Mouse (Mus musculus): ENCODE measurements around the gene Marveld2. TPM values are rescaled to one million over a fixed set of nuclear protein-coding genes. Genes with fewer than 3 reads are reported as not detected.

Marveld2 gene
- total RNA-seq, 2 experiments from 2014 or later = 0.28 to 0.84 TPM

DNA sequence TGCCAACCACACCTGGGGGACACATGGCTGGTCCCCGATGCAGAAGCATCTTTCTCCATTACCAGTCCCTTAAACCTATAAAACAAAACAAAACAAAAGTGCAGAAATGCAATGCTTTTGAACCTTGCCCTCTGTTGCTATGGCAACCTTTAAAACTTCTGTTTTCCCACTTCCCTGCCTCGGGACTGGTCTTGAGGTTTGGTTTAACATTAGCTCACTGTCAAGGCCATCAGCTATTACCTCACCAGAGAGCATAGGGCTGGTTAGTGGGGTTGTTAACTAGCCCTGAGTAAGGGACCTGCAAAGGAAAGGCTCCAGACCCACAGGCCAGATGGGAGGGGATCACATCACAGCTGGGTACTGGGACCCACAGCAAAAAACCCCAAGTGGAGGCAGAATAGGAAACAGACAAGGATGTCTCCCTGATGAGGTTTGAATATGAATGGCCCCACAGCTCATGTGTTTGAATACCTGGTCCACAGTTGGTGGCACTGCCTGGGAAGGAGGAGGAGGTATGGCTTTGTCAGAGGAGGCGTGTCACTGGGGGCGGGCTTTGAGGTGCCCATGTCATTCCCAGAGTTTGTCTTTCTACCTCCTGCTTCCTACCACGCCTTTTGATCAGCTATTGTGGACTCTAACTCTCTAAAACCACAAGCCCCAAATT lies 14.4 kb downstream of the Marveld2 start:
- intact Hi-C loops (cut with DNase I) = no loop called here
- DNase-seq = no peak

DNA sequence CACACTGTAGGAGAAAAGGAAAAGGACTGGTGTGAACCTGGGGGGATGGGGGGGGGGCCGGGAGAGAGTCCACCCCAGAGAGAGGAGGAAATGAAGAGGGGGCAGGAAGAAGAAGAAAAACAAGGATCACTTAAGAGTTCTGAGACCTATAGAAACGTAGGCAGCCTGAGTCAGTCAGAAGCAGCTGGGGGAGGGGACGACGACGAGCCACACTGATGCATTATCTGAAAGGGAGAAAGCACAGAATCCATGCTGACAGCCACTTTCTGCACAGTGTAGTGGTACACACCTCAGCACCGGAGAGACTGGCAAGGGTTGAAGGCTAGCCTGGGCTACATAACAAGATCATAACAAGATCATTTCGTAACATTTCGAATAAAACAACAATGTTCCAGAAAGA lies 15.7 kb downstream of the Marveld2 start:
- peak in 1 of 2 experiments; percentile 9 for DNase-seq
- intact Hi-C loops (cut with DNase I) = no loop called here

DNA sequence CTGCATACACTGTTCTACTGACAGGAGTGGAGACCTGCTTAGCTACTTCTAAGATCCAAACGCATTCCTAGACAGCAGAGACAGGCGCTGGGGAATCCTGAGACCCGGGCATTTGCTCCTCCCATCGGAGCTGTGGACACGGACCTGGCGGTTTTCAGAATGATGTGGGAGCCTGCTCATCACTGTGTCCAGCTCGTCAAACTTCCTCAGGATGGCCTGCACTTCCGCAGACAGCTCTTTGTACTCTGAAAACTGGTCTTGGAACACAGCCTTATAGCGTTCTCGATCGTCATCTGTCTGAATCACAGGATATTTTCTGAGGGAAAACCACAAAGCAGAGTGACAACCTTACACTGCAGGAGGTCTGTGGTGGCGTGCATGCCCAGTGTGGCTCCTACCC lies 16.5 kb downstream of the Marveld2 start:
- intact Hi-C loops (cut with DNase I) = no loop called here
- DNase-seq = no peak

DNA sequence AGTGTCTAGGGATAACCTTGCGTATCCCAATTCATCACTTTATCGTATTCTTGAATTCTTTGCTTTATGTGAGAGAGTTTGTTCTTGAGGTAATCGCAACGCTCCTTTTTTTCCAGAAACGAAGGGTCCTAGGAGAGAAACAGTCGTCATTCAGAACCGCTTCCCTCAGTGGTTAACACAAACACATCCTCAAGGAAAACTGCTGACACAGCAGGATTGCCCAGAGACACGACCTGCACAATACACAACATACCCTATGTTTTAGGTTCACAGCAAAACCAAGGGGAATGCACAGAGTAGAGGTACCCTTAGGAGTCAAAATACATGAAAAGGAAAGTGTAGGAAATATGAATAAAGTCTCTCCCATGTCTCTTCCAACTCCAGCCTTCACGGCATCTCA lies 19.5 kb downstream of the Marveld2 start:
- no peak for DNase-seq
- intact Hi-C loops (cut with DNase I) = loop anchor here (5.0 kb wide), 1 partner anchor 105 kb away; the partner anchor contains the start of gene Gtf2h2

GRCm38 (mm10) chr13:100595552-100595885 lies 21.3 kb downstream of the Marveld2 start:
- intact Hi-C loops (cut with DNase I) = loop anchor here (5.0 kb wide), 1 partner anchor 103 kb away; the partner anchor contains the start of gene Gtf2h2

DNA sequence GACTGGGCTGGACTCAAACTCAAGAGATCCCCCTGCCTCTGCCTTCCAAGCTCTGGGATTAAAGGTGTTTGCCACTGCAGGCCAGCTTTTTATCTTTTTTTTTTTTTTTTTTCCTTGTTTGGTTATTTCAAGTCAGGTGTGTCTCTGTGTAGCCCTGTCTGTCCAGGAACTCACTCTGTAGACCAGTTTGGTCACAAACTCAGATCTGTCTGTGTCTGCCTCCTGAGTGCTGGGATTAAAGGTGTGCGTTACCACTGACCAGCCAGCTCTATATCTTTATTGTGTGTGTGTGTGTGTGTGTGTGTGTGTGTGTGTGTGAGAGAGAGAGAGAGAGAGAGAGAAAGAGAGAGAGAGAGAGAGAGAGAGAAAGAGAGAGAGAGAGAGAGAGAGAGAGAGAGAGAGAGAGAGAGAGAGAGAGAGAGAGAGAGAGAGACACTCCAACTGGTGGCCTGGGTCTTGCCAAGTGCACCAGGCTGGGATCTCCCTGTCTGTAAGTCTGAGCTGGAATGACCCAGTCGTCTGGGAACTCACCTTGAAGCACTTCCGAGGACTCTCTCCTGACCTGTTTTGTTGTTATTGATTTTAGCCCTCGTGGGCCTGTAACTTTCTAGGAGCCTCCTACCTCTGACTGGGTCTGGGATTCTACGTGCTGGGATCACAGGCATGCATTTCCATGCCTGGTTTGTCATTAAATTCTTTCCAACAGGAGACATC lies 21.8 kb downstream of the Marveld2 start:
- intact Hi-C loops (cut with DNase I) = loop anchor here (5.0 kb wide), 1 partner anchor 103 kb away; the partner anchor contains the start of gene Gtf2h2
- DNase-seq = no peak

More at GRCm38 (mm10) chr13:100595552-100595885, 21.3 kb downstream of the Marveld2 start:
- DNase-seq = no peak

- intact Hi-C loops (cut with DNase I) = no loop called here
- DNase-seq = peak; percentile 9 to 17
Measured at GRCm38 (mm10) chr13:100594041-100594792, 22.6 kb downstream of the Marveld2 start.

GRCm38 (mm10) chr13:100588646-100589045 lies 28.1 kb downstream of the Marveld2 start:
- DNase-seq = no peak
- intact Hi-C loops (cut with DNase I) = no loop called here

- DNase-seq = no peak
- intact Hi-C loops (cut with DNase I) = no loop called here
Measured at GRCm38 (mm10) chr13:100582144-100582543, 34.6 kb downstream of the Marveld2 start.

DNA sequence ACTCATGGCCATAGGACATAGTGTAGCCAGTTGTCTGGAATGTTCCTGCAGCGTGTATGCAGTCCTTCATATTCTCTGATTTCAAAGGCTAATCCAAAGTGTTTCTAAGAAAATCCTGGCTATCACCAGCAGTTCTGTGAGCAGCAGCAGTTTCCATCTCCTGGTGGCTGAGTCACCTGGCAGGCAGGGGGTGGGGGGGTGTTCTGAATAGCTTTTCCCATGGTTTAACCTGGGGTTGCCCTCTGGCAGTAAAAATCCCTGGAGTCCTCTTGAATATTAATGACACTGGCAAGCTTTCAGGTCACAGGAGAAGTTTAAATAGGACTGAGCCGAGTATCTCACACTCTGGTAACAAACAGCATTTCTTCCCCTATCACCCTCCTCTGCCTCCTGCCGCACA lies 35.1 kb downstream of the Marveld2 start:
- intact Hi-C loops (cut with DNase I) = no loop called here
- no peak for DNase-seq

DNA sequence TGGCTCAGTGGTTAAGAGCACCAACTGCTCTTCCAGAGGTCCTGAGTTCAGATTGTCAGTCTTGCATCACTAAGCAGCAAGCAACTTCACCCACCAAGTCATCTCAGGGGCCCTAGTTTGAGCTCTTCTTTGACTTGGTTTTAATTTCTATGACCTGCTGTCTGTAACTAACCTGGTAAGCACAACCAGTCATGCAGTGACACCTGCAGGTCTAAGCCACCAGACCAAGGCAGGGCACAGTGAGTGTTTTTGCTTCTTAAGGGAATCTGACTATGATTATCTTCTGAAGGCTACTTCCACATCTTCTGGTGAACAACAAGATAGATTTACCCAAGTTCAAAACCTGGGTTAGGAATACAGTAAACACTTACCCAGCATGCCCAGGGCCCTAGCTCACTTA lies 36.8 kb downstream of the Marveld2 start:
- DNase-seq = no peak
- intact Hi-C loops (cut with DNase I) = no loop called here

DNA sequence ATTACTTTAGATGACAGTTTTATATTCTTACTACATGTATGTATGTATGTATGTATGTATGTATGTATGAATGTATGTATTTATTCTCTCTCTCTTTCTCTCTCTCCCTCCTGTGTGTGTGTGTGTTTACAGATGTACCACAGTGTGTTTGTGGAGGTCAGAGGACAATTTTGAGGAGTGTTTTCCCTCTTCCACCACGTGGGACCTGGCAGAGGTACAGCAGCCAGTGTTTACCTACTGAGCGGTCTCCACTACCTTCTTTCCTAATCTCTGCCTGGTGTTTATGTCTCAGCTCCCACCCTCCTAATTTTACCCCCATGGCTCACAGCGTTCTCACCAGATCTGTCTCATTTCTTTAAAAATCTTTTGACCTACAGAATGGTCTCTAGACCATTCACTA lies 37.6 kb downstream of the Marveld2 start:
- DNase-seq = no peak
- intact Hi-C loops (cut with DNase I) = no loop called here

- intact Hi-C loops (cut with DNase I) = no loop called here
- no peak for DNase-seq
Measured at GRCm38 (mm10) chr13:100575950-100576349, 40.8 kb downstream of the Marveld2 start.

DNA sequence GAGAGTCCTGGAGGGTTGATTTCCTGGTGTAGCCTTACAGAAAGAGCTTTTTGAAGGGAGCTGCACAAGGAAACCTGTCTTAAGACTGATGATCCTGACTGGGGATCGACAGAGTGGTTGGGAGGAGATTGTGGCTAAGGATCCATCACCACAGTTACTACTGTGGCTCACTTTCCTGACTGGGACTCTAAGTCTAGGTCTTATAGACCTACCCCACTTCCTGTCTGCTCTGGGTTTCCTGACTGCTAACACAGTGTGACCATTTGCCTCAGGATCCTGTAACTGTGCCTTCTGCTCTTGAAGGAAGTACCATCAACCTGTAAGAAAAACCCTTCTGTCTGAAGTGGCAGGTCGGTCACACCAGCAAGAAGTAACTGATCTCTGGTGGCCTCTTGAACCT lies 46.1 kb downstream of the Marveld2 start:
- no peak for DNase-seq
- intact Hi-C loops (cut with DNase I) = no loop called here

GRCm38 (mm10) chr13:100568359-100568758 lies 48.4 kb downstream of the Marveld2 start:
- DNase-seq = no peak
- intact Hi-C loops (cut with DNase I) = no loop called here

DNA sequence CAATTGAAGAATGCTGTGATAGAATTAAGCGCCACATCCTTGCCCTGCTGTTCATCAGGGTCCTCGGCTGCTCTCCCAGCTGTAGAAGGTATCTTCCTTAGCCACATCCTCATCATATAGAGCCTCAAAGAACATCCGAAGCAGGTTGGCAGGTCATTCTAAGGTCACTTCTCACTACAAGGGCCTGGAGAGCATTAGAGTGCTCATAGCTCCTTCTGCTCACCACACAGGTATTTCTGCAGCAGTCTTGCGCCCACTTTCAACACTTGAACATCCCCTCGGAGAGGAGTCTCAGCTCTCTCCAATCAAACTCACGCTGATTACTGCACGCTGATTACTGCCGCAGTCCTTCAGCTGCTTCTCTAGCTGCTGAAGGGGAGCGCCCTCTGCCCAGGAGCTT lies 57.3 kb downstream of the Marveld2 start:
- intact Hi-C loops (cut with DNase I) = no loop called here

GRCm38 (mm10) chr13:100557011-100557410 lies 59.8 kb downstream of the Marveld2 start:
- intact Hi-C loops (cut with DNase I) = no loop called here
- no peak for DNase-seq

More for the DNA sequence above, 57.3 kb downstream of the Marveld2 start:
- DNase-seq = no peak

- intact Hi-C loops (cut with DNase I) = no loop called here
- no peak for DNase-seq
Measured at GRCm38 (mm10) chr13:100553042-100553437, 63.7 kb downstream of the Marveld2 start.

DNA sequence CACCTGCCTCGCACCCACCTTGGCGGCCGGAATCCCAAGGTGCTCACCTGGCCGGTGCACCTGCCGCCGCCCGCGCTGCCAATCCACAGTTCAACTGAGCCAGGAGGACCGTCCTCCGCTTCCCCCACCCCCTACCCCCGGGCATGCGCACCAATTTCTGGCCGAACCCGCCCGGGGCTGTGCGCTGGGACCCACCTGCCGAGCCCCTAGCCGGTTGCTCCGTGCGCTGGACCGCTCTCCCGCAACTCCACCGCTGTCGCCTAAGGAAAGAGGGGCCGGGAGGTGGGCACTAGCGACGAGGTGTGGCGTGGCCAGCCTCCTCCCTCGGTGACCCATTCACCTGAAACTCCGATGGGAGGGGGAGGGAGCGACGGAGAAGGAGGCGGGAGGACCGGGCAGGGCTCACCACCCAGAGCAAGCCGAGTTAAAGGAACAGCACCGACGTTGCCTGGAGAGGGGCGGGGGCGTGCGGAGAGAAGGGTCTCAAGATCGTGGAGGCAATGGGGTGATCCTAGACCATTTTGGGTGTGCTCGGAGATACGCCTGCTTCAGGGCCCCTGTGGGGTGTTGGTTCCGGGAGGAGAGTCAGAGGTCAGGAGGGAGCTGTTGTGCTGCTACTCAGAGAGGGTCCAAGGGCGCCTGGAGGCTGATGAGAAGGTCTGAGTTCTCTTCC lies 64.3 kb downstream of the Marveld2 start, which contains the start of gene Ocln:
TSS of gene Ocln (minus strand) at position 350 of the 673 bp plus-strand sequence.
- DNase-seq = peak in 1 of 2 experiments; percentile 5

GRCm38 (mm10) chr13:100552009-100552368 lies 64.8 kb downstream of the Marveld2 start:
- intact Hi-C loops (cut with DNase I) = no loop called here

More for the DNA sequence above, 64.3 kb downstream of the Marveld2 start, which contains the start of gene Ocln:
- intact Hi-C loops (cut with DNase I) = no loop called here

More at GRCm38 (mm10) chr13:100552009-100552368, 64.8 kb downstream of the Marveld2 start:
- no peak for DNase-seq
